Mouse (Mus musculus): ENCODE results near the gene Agap1.

- TF ChIP-seq CTCF (IDR thresholded peaks at IDR 0.05; ENCODE audit: borderline replicate concordance, extremely low read depth, insufficient read depth, insufficient read length), result no peak
- no peak for TF ChIP-seq POLR2A (IDR thresholded peaks at IDR 0.05; ENCODE audit: borderline replicate concordance, extremely low read depth, insufficient read depth, insufficient read length, poor library complexity, severe bottlenecking)
Measured at GRCm38 (mm10) chr1:89482812-89483211, 28.2 kb downstream of the Agap1 start.

All from brain, embryonic 14.5 days (tissue).